Mouse (Mus musculus): ENCODE results near the gene Sugct. TPM values are rescaled to one million over a fixed set of nuclear protein-coding genes. Genes with fewer than 3 reads are reported as not detected.
A peak's percentile ranks its signal among the peaks of the same experiment; 100 is the strongest.

Sugct gene
- total and polyA plus RNA-seq, 2 experiments from 2014 or later = 1.3 to 4.4 TPM

GRCm38 (mm10) chr13:17604670-17605069 lies 90.7 kb downstream of the Sugct start:
- H3K4me2 ChIP-seq (ENCODE audit: low read depth, low read length) = no peak overlapping the region
- WGBS = 36% methylated on average over 3 of the region's 3 CpGs
- H3K9ac ChIP-seq (replicated peaks; ENCODE audit: low read depth, low read length) = no peak overlapping the region
- no peak overlapping the region for H3K4me3 ChIP-seq (ENCODE audit: low read depth, low read length)
- no peaks in the 10 kb centered on the region for H3K9me3 ChIP-seq (replicated peaks; ENCODE audit: control insufficient read depth, low read length)
- H3K4me1 ChIP-seq (ENCODE audit: control insufficient read depth, insufficient read depth) = no peaks in the 10 kb centered on the region
- ATAC-seq (ENCODE audit: insufficient read depth, low read depth) = no peak
- DNase-seq (ENCODE audit: low spot score) = no peak
- TF ChIP-seq CTCF (IDR thresholded peaks at IDR 0.05; ENCODE audit: low read depth) (no peak), EP300 (IDR thresholded peaks at IDR 0.05; ENCODE audit: low read depth) (no peak)
- H3K36me3 ChIP-seq (replicated peaks; ENCODE audit: control insufficient read depth, insufficient read depth, low read length) = no peaks in the 10 kb centered on the region
- no peak overlapping the region for H3K27ac ChIP-seq (ENCODE audit: low read depth)
- H3K27me3 ChIP-seq (ENCODE audit: control insufficient read depth, insufficient read depth, low read length) = no peaks in the 10 kb centered on the region

GRCm38 (mm10) chr13:17603756-17604155 lies 91.6 kb downstream of the Sugct start:
- WGBS = 86% methylated on average over 5 of the region's 5 CpGs
- DNase-seq (ENCODE audit: low spot score) (no peak), ATAC-seq (ENCODE audit: insufficient read depth, low read depth) (no peak)
- H3K4me3 ChIP-seq (ENCODE audit: low read depth, low read length) = no peak overlapping the region
- no peaks in the 10 kb centered on the region for H3K4me1 ChIP-seq (ENCODE audit: control insufficient read depth, insufficient read depth)
- TF ChIP-seq CTCF (IDR thresholded peaks at IDR 0.05; ENCODE audit: low read depth) = no peak
- no peak for TF ChIP-seq EP300 (IDR thresholded peaks at IDR 0.05; ENCODE audit: low read depth)
- no peaks in the 10 kb centered on the region for H3K27me3 ChIP-seq (ENCODE audit: control insufficient read depth, insufficient read depth, low read length)
- H3K9me3 ChIP-seq (replicated peaks; ENCODE audit: control insufficient read depth, low read length) = no peaks in the 10 kb centered on the region
- no peak overlapping the region for H3K4me2 ChIP-seq (ENCODE audit: low read depth, low read length)
- H3K36me3 ChIP-seq (replicated peaks; ENCODE audit: control insufficient read depth, insufficient read depth, low read length) = no peaks in the 10 kb centered on the region
- H3K9ac ChIP-seq (replicated peaks; ENCODE audit: low read depth, low read length) = no peak overlapping the region
- no peak overlapping the region for H3K27ac ChIP-seq (ENCODE audit: low read depth)

GRCm38 (mm10) chr13:17585267-17585913 lies 110.0 kb downstream of the Sugct start:
- Histone ChIP-seq H3K27me3 (ENCODE audit: control insufficient read depth, insufficient read depth, low read length) (no peaks in the 10 kb centered on the region), H3K4me2 (ENCODE audit: low read depth, low read length) (no peak overlapping the region), H3K9ac (replicated peaks; ENCODE audit: low read depth, low read length) (no peak overlapping the region), H3K4me1 (ENCODE audit: control insufficient read depth, insufficient read depth) (no peaks in the 10 kb centered on the region), H3K4me3 (ENCODE audit: low read depth, low read length) (no peak overlapping the region), H3K36me3 (replicated peaks; ENCODE audit: control insufficient read depth, insufficient read depth, low read length) (no peaks in the 10 kb centered on the region), H3K9me3 (replicated peaks; ENCODE audit: control insufficient read depth, low read length) (no peaks in the 10 kb centered on the region), H3K27ac (ENCODE audit: low read depth) (no peak overlapping the region)
- no peak for ATAC-seq (ENCODE audit: insufficient read depth, low read depth)
- TF ChIP-seq CTCF (IDR thresholded peaks at IDR 0.05; ENCODE audit: low read depth) (no peak), EP300 (IDR thresholded peaks at IDR 0.05; ENCODE audit: low read depth) (no peak)
- no peak for DNase-seq (ENCODE audit: low spot score)
- whole genome bisulfite sequencing = 15% methylated on average over 3 of the region's 3 CpGs

- no peaks in the 10 kb centered on the region for H3K9me3 ChIP-seq (replicated peaks; ENCODE audit: control insufficient read depth, low read length)
- no peak overlapping the region for H3K4me3 ChIP-seq (ENCODE audit: low read depth, low read length)
- ATAC-seq (ENCODE audit: insufficient read depth, low read depth) (no peak), DNase-seq (ENCODE audit: low spot score) (no peak)
- TF ChIP-seq EP300 (IDR thresholded peaks at IDR 0.05; ENCODE audit: low read depth) (no peak), CTCF (IDR thresholded peaks at IDR 0.05; ENCODE audit: low read depth) (peak; percentile 54)
- H3K27ac ChIP-seq (ENCODE audit: low read depth) = no peak overlapping the region
- no peaks in the 10 kb centered on the region for H3K4me1 ChIP-seq (ENCODE audit: control insufficient read depth, insufficient read depth)
- no peak overlapping the region for H3K9ac ChIP-seq (replicated peaks; ENCODE audit: low read depth, low read length)
- H3K27me3 ChIP-seq (ENCODE audit: control insufficient read depth, insufficient read depth, low read length) = no peaks in the 10 kb centered on the region
- H3K36me3 ChIP-seq (replicated peaks; ENCODE audit: control insufficient read depth, insufficient read depth, low read length) = no peaks in the 10 kb centered on the region
- no peak overlapping the region for H3K4me2 ChIP-seq (ENCODE audit: low read depth, low read length)
Observed at GRCm38 (mm10) chr13:17584804-17585203, 110.5 kb downstream of the Sugct start.

GRCm38 (mm10) chr13:17581684-17582083 lies 113.7 kb downstream of the Sugct start:
- no peaks in the 10 kb centered on the region for H3K36me3 ChIP-seq (replicated peaks; ENCODE audit: control insufficient read depth, insufficient read depth, low read length)
- H3K9me3 ChIP-seq (replicated peaks; ENCODE audit: control insufficient read depth, low read length) = no peaks in the 10 kb centered on the region
- ATAC-seq (ENCODE audit: insufficient read depth, low read depth) (no peak), DNase-seq (ENCODE audit: low spot score) (peak; percentile 39)
- no peak overlapping the region for H3K27ac ChIP-seq (ENCODE audit: low read depth)
- no peak overlapping the region for H3K9ac ChIP-seq (replicated peaks; ENCODE audit: low read depth, low read length)
- no peak for TF ChIP-seq EP300 (IDR thresholded peaks at IDR 0.05; ENCODE audit: low read depth)
- TF ChIP-seq CTCF (IDR thresholded peaks at IDR 0.05; ENCODE audit: low read depth) = peak; percentile 63
- no peaks in the 10 kb centered on the region for H3K4me1 ChIP-seq (ENCODE audit: control insufficient read depth, insufficient read depth)
- no peak overlapping the region for H3K4me3 ChIP-seq (ENCODE audit: low read depth, low read length)
- no peaks in the 10 kb centered on the region for H3K27me3 ChIP-seq (ENCODE audit: control insufficient read depth, insufficient read depth, low read length)
- H3K4me2 ChIP-seq (ENCODE audit: low read depth, low read length) = no peak overlapping the region
- 11% methylated on average over 2 of the region's 2 CpGs for WGBS

DNA sequence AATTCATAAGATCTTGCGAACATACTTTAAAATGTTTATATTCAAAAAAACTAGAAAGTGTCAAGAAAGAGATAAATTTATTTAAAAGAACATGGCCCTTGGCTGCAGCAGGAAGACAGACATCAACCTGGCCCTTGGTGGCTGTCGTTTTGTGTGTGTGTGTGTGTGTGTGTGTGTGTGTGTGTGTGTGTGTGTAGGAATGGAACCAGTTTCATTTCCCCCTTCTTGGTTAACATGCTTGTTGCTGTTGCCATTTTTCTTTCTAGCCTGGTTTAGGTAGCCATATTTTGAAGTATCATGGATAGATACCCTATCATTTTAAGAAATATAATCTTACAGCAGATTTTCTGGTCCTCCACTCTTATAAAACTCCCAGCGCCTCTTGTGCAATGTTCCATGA lies 136.0 kb downstream of the Sugct start:
- TF ChIP-seq EP300 (IDR thresholded peaks at IDR 0.05; ENCODE audit: low read depth) (no peak), CTCF (IDR thresholded peaks at IDR 0.05; ENCODE audit: low read depth) (no peak)
- ATAC-seq (ENCODE audit: insufficient read depth, low read depth) = no peak
- WGBS = 85% methylated on average over 3 of the region's 3 CpGs
- H3K4me2 ChIP-seq (ENCODE audit: low read depth, low read length) = no peak overlapping the region
- H3K27me3 ChIP-seq (ENCODE audit: control insufficient read depth, insufficient read depth, low read length) = no peaks in the 10 kb centered on the region
- H3K9me3 ChIP-seq (replicated peaks; ENCODE audit: control insufficient read depth, low read length) = no peaks in the 10 kb centered on the region
- no peak overlapping the region for H3K4me3 ChIP-seq (ENCODE audit: low read depth, low read length)
- H3K27ac ChIP-seq (ENCODE audit: low read depth) = no peak overlapping the region
- no peak overlapping the region for H3K9ac ChIP-seq (replicated peaks; ENCODE audit: low read depth, low read length)
- no peak for DNase-seq (ENCODE audit: low spot score)
- H3K4me1 ChIP-seq (ENCODE audit: control insufficient read depth, insufficient read depth) = no peaks in the 10 kb centered on the region
- no peaks in the 10 kb centered on the region for H3K36me3 ChIP-seq (replicated peaks; ENCODE audit: control insufficient read depth, insufficient read depth, low read length)

All from heart, postnatal 0 days (tissue).